Mouse (Mus musculus) embryo, embryonic 10 days (tissue): Measurements from ENCODE around the gene Wdr66.

Experiments
- DNase-seq: peaks from one replicate; pipeline ENCODE4 v3.0.0-alpha.2; 2015; ENCODE audit warnings: low spot score

Wdr66 gene

DNA sequence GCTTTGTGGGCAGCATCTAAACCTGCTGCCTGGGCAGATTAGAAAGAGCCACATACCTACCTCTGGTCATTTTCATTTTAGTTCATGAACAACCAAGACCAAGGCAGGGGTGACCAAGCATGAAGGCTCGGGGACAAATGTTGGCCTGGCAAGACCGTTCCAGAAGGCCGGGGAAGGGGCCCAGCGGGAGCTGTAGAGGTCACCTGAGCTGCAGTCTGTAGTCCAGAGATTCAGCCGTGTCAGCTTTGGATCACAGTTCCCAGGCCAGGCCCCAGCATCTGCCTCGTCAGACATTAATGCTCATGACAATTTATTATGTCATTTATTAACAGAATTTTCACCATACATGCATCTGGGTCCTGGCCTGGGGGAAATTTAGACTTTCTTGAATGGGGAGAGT, 107.5 kb downstream of the Wdr66 start:
- no peak for DNase-seq

GRCm38 (mm10) chr5:123362911-123363310, 111.0 kb downstream of the Wdr66 start:
- DNase-seq: no peak

DNA sequence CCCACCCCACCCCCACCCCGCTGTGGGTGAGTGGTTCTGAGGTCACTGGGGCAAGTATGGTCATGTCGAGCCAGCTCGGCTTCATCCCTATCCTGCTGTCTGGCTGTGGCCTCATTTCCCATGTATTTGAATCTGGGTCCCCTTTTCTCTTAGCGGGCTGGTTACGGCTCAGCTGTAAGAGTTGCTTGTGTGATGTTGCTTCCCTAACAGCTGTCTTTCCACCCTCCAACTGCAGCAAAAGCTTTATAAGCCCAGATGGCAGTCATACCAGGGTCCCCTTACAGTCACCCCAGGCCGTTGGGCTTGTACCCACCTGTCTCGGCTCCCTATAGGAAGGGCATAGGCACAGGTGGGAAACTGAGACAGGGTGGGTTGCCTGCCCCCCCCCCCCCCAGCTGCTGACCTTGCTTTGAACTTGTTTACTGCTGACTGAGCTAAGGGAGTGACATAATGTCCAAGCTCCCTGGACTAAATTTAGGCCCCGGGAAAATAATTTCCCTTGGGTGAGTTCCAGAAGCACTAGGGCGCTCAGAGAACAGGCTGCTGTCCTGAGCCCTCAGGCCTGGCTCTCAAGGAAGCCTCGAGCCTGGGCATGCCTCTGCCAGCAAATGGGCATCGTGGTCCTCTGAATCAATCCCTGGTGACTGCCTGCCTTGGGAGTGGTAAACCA, 112.5 kb downstream of the Wdr66 start:
- DNase-seq: no peak

DNA sequence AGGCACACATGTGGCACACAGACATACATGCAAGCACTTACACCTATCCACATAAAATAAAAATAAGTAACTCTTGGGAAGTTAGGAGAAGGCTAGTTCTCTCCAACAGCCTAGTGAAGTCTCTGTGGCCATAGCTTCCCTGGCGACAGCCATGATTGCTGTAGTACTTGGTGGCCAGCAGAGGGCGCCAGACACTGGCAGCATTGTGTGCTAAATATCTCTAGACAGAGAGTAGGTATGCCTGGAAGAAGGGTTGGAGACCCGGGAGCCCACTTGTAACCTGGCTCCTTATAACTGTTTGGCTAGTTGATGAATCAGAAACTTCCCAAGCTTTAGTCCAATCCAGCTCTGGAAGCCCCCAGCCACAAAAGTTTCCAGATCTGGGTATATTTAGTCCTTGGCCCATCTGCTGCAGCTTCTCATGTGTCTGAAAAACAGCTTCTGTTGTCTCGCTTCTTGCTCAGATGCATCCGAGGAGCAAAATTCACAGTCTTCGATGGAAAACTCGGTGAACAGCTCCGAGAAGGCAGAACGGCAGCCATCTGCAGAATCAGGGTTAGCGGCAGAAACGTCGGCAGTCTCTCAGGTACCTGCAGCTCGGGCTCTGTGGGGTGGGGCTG, 117.1 kb downstream of the Wdr66 start:
- DNase-seq: peak; percentile 78

GRCm38 (mm10) chr5:123370049-123370448, 118.1 kb downstream of the Wdr66 start:
- no peak for DNase-seq

DNA sequence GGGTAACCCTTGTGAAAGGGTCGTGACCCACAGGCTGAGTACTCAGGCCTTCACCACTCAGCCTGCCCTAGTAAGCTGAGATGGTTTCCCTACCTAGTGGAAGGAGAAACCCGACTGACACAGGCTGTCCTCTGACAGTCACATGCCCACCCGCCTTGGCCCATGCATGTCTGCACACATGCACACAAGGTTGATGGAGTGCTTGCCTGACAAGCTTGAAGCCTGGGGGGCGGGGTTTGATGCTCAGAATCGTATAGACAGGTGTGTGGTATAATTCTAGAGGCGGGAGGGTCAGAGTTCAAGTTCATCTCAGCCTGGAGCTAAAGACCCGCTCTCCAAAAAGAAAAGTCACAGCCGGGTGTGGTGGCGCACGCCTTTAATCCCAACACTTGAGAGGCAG, 123.4 kb downstream of the Wdr66 start:
- DNase-seq: no peak

GRCm38 (mm10) chr5:123375793-123376452, 124.0 kb downstream of the Wdr66 start:
- DNase-seq: no peak

GRCm38 (mm10) chr5:123376569-123376968, 124.7 kb downstream of the Wdr66 start:
- no peak for DNase-seq
